Mouse (Mus musculus) midbrain, postnatal 0 days (tissue): ENCODE results near the gene Sept9. TPM values are rescaled to one million over a fixed set of nuclear protein-coding genes. Genes with fewer than 3 reads are reported as not detected.

Experiments used
- ATAC-seq: fragments of 200-750 bp; cut with Nextera tagmentation; 2 replicates; pipeline ENCODE4 v1.8.0; 2017; ENCODE audit warnings: moderate number of reproducible peaks, mild to moderate bottlenecking, moderate TSS enrichment, moderate library complexity; ENCODE audit not compliant: low FRiP score
- DNase-seq: peaks from one replicate; pipeline ENCODE4 v3.0.0-alpha.2; 2015; ENCODE audit warnings: low spot score
- H3K27ac ChIP-seq: fragments of 300-500 bp; sonication (generic); 2 replicates; pipeline ENCODE4 v1.5.1; 2014; ENCODE audit warnings: low read depth, mild to moderate bottlenecking, low read length, mixed read lengths
- H3K27me3 ChIP-seq: fragments of 300-500 bp; sonication (generic); 2 replicates; pipeline ENCODE4 v1.6.1; 2014; ENCODE audit warnings: low read length, control low read depth, mixed read lengths; ENCODE audit not compliant: insufficient read depth
- H3K36me3 ChIP-seq: fragments of 300-500 bp; sonication (generic); 2 replicates; pipeline ENCODE4 v1.6.1; 2014; ENCODE audit warnings: low read length, control low read depth, mixed read lengths; ENCODE audit not compliant: insufficient read depth
- H3K4me1 ChIP-seq: fragments of 300-500 bp; sonication (generic); 2 replicates; pipeline ENCODE4 v1.6.1; 2014; ENCODE audit warnings: mild to moderate bottlenecking, control low read depth, antibody characterized with exemption, low read length, mixed read lengths; ENCODE audit not compliant: insufficient read depth
- H3K4me2 ChIP-seq: fragments of 300-500 bp; sonication (generic); 2 replicates; pipeline ENCODE4 v1.6.1; 2014; ENCODE audit warnings: low read depth, mild to moderate bottlenecking, low read length, mixed read lengths; ENCODE audit not compliant: poor library complexity, severe bottlenecking
- H3K4me3 ChIP-seq: fragments of 300-500 bp; sonication (generic); 2 replicates; pipeline ENCODE4 v1.5.1; 2014; ENCODE audit warnings: low read depth, mild to moderate bottlenecking, low read length, moderate library complexity
- H3K9ac ChIP-seq: fragments of 300-500 bp; sonication (generic); replicated peaks from 2 replicates; pipeline ENCODE4 v1.6.1; 2014; ENCODE audit warnings: mild to moderate bottlenecking, low read length, moderate library complexity, mixed read lengths; ENCODE audit not compliant: poor library complexity, severe bottlenecking
- H3K9me3 ChIP-seq: fragments of 300-500 bp; sonication (generic); 2 replicates; pipeline ENCODE4 v1.6.1; 2016; ENCODE audit warnings: low read length, control low read depth
- CTCF ChIP-seq: IDR thresholded peaks from 2 replicates; pipeline ENCODE4 v1.5.1; 2016; ENCODE audit warnings: antibody characterized with exemption, mild to moderate bottlenecking
- WGBS: fragments of 180-500 bp; shearing (Covaris S2); extraction: QIAGEN DNeasy Blood & Tissue Kit; methylation state at CpG from one replicate; pipeline ENCODE4 v1.1.7; 2014; 5-methylcytosine and 5-hydroxymethylcytosine counted together
- polyA plus RNA-seq: library from polyadenylated mRNA; unstranded; fragments of >200 nt; fragmentation: Nextera tagmentation; extraction: Ambion mirVana; gene quantifications from 2 replicates; pipeline ENCODE4 v1.2.1, GENCODE M21; 2015
- total RNA-seq: library from RNA; depleted of rRNA; stranded (reverse); fragments of >200 nt; gene quantifications from 2 replicates; pipeline ENCODE4 v1.2.3, GENCODE M21; 2014

The Sept9 gene
- total and polyA plus RNA-seq, 2 experiments from 2014 or later, result 95.3 to 105 TPM

GRCm38 (mm10) chr11:117216713-117217112 is 17.3 kb downstream of the Sept9 start:
- H3K36me3 ChIP-seq, result no peaks in the 10 kb centered on the region
- H3K9me3 ChIP-seq, result no peaks in the 10 kb centered on the region
- H3K9ac ChIP-seq, result no peak overlapping the region
- no peak for ATAC-seq
- H3K4me2 ChIP-seq, result no peak overlapping the region
- TF ChIP-seq CTCF, result no peak
- DNase-seq, result no peak
- WGBS, result 71% methylated on average over 2 of the region's 2 CpGs
- no peak overlapping the region for H3K27ac ChIP-seq
- H3K27me3 ChIP-seq, result no peaks in the 10 kb centered on the region
- no peak overlapping the region for H3K4me3 ChIP-seq
- no peaks in the 10 kb centered on the region for H3K4me1 ChIP-seq

- H3K9ac ChIP-seq, result no peak overlapping the region
- H3K27me3 ChIP-seq, result no peaks in the 10 kb centered on the region
- no peak for DNase-seq
- no peaks in the 10 kb centered on the region for H3K4me1 ChIP-seq
- no peak overlapping the region for H3K27ac ChIP-seq
- H3K9me3 ChIP-seq, result no peaks in the 10 kb centered on the region
- no peak for ATAC-seq
- no peaks in the 10 kb centered on the region for H3K36me3 ChIP-seq
- WGBS, result 86% methylated on average over 6 of the region's 6 CpGs
- TF ChIP-seq CTCF, result no peak
- no peak overlapping the region for H3K4me2 ChIP-seq
- no peak overlapping the region for H3K4me3 ChIP-seq
Observed at GRCm38 (mm10) chr11:117218070-117218469, 18.6 kb downstream of the Sept9 start.

GRCm38 (mm10) chr11:117218498-117218897 is 19.0 kb downstream of the Sept9 start:
- no peak for TF ChIP-seq CTCF
- no peaks in the 10 kb centered on the region for H3K36me3 ChIP-seq
- H3K4me3 ChIP-seq, result no peak overlapping the region
- H3K4me2 ChIP-seq, result no peak overlapping the region
- no peak for ATAC-seq
- no peaks in the 10 kb centered on the region for H3K27me3 ChIP-seq
- H3K4me1 ChIP-seq, result no peaks in the 10 kb centered on the region
- WGBS, result 96% methylated on average over 6 of the region's 6 CpGs
- no peaks in the 10 kb centered on the region for H3K9me3 ChIP-seq
- H3K27ac ChIP-seq, result no peak overlapping the region
- H3K9ac ChIP-seq, result no peak overlapping the region
- DNase-seq, result no peak

GRCm38 (mm10) chr11:117220777-117221176 is 21.3 kb downstream of the Sept9 start:
- Histone ChIP-seq H3K27ac (no peak overlapping the region), H3K9ac (no peak overlapping the region), H3K9me3 (no peaks in the 10 kb centered on the region), H3K36me3 (no peaks in the 10 kb centered on the region), H3K27me3 (no peaks in the 10 kb centered on the region), H3K4me2 (no peak overlapping the region), H3K4me1 (no peaks in the 10 kb centered on the region), H3K4me3 (no peak overlapping the region)
- WGBS, result 92% methylated on average over 8 of the region's 8 CpGs
- TF ChIP-seq CTCF, result no peak
- DNase-seq (no peak), ATAC-seq (no peak)

- no peaks in the 10 kb centered on the region for H3K9me3 ChIP-seq
- H3K9ac ChIP-seq, result no peak overlapping the region
- no peak for TF ChIP-seq CTCF
- H3K27ac ChIP-seq, result no peak overlapping the region
- H3K36me3 ChIP-seq, result no peaks in the 10 kb centered on the region
- no peak overlapping the region for H3K4me3 ChIP-seq
- DNase-seq, result no peak
- no peaks in the 10 kb centered on the region for H3K27me3 ChIP-seq
- ATAC-seq, result no peak
- no peak overlapping the region for H3K4me2 ChIP-seq
- 68% methylated on average over 6 of the region's 6 CpGs for WGBS
- no peaks in the 10 kb centered on the region for H3K4me1 ChIP-seq
Observed at GRCm38 (mm10) chr11:117221182-117221581, 21.7 kb downstream of the Sept9 start.

- WGBS, result 76% methylated on average over 8 of the region's 8 CpGs
- no peak for TF ChIP-seq CTCF
Observed at GRCm38 (mm10) chr11:117222899-117223298, 23.4 kb downstream of the Sept9 start.

More at GRCm38 (mm10) chr11:117222899-117223298, 23.4 kb downstream of the Sept9 start:
- Histone ChIP-seq H3K36me3 (no peaks in the 10 kb centered on the region), H3K4me1 (no peaks in the 10 kb centered on the region), H3K9ac (no peak overlapping the region), H3K4me2 (no peak overlapping the region), H3K9me3 (no peaks in the 10 kb centered on the region), H3K27me3 (no peaks in the 10 kb centered on the region), H3K27ac (no peak overlapping the region), H3K4me3 (no peak overlapping the region)
- DNase-seq (no peak), ATAC-seq (no peak)
